Mouse (Mus musculus) mouse trophoblast stem cell (cell line): Measurements from ENCODE around the gene Slc34a1.

Experiments
- in situ Hi-C, 2 experiments: fragments of 300-500 bp; cut with MseI, MboI; formaldehyde crosslinking; loops; 2 replicates in 1 of 2; 3 replicates in 1 of 2; pipeline ENCODE4 v1.15.1; 2025

The Slc34a1 gene

DNA sequence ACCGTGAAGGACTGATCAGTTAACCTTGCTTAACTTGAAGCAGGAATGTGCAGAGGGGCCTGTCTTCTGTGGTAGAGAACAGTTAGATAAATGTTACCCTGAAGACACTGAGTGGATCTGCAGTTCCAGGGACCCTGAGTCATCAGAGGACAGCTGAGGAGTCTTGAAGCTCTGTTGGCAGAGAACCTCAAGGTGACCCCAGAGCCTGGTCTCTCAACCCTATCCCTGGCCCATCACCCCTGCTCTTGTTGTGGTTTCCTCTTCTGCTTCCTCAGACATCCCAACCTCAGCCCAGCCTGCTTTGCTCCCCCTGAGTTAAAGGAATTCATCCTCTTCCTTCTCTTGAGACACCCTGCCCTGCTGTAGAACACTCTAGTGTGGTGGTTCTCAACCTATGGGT lies at the start of gene Slc34a1:
TSS of gene Slc34a1 (plus strand) at position 100 of the 400 bp plus-strand sequence.
- in situ Hi-C loops, result no loop called here

DNA sequence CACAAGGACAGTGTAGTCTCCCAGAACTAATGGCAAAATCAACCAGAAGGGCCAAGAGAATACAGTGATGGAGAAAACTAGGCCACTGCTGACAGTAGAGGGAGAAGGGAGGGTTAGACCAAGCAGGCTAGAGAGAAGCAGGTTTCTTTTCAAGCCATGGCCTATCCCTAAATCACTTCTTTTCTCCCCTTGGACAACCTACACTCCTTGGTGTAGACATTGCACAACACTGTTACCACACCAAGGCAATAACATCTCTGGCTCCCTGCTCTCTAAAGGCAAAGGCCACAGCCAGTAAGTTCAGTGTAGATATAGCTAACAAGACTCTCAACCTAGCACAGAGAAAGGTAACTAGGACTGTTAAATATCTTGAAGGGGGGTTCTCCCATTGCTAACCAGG lies 36.8 kb upstream of the Slc34a1 start:
- in situ Hi-C loops, result no loop called here

DNA sequence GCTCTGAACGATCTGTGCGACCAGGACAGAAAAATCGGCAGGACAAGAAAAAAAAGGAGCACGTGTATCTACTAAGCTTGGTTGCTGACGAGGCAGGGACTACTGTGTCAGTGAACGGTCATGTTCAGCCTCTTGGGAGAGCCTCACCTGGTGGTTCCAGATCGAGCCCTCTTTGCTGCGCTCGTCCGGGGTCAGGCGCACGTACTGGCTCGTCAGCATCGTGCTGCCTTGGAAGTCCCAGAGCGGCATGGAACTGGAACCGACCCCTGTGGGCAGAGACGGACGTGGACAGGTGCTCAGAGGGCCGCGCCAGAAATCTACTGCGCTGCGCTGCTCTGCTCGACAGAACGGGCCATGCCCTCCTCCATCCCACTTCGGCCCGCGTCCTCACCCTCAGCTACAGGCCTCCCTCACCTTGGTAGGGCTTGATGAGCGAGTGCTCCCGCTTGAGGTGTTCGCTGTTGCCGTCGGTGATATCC lies 36.0 kb upstream of the Slc34a1 start:
- in situ Hi-C loops, result no loop called here

DNA sequence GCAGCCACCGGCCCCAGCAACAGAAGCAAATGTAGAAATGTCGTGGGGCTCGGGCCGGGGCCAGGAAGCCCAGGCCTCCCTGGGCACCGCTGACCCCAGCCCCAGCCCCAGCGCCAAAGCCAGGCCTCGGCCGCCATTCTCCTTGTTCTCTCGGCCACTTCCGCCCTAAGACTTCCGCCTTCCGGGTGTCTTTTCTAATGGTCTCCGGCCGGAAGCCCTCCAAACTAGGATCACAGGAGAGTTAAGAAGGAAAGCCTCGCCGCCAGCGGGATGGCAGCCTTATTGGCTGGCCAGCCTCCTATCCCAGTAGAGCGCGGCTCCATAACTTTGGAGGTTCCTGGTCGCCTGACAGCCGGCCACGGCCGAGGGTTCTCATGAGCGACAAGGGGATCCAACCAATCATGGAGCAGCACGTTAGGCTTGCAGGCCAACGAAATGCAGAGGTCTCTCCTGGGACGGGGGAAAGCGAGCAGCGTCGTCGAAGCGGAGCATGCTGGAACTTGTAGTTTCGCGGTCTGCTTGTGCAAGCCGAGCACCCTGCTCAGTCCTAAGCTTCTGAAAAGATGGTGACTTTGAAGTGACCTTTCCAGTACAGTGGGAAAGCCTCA lies 35.4 kb upstream of the Slc34a1 start, which contains the start of gene Lman2:
TSS of gene Lman2 (minus strand) at position 331 of the 608 bp plus-strand sequence.
- in situ Hi-C loops, result no loop called here

DNA sequence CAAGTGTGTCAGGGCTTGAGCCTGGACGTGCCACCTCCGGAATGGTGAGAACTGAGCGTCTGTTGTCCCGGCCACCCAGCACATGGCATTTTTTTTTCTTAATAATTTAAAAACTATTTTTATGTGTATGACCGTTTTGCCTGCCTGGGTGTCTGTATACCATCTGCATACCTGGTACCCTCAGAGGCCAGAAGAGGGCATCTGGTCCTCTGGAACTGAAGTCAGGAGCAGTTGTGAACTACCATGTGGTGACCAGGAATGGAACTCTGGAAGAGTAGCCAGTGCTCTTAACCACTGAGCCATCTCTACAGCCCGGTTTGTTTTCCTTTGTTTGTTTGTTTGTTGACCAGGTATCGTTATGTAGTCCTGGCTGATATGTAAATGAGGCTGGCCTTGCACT lies 29.6 kb upstream of the Slc34a1 start:
- in situ Hi-C loops, result no loop called here

DNA sequence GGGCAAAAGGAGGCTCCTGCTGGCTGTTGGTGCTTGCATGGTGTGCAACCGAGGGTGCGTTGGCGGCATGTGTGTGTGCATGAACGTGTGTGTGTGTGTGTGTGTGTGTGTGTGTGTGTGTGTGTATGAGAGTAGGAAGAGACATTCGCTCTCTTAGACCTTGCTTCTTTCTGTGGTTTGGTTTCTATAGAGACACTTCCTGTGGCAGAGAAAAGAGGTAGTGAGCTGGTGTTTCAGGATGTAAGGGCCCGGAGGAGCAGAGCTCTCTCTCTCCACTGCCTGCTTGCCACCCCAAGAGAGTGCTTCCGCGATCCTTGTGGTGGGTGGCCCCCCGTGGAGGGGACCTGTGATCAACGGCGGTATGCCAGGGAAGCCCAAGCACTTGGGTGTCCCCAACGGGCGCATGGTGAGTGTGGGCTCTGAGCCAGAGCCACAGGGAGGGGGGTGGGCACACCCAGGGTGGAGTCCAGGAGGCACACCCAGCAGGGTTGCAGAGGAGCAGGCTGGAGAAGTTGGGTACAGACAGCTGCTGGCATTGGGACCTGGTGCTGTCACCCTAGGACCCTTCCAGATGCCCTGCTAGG lies 28.4 kb upstream of the Slc34a1 start, which contains the start of gene Rgs14:
TSS of gene Rgs14 (plus strand) at position 202 of the 584 bp plus-strand sequence.
- in situ Hi-C loops, result no loop called here

DNA sequence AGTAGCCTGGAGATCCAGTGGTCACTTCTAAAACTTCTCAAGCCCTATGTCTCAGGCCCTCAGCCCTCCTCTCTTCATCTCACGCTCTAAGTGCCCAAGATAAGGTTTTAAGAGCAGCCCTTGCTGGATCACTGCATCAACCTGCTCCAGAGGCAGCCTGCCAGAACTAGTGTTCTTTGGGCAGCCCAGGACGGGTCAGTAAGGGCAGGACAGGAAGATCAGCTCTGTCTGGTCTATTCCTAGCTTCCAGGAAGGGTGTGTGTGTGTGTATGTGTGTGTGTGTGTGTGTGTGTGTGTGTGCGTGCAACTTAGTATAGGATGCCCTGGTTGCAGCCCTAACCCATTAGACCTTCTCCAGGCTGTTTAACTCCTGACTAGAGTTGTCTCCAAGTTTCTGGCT lies 27.8 kb upstream of the Slc34a1 start:
- in situ Hi-C loops, result no loop called here

DNA sequence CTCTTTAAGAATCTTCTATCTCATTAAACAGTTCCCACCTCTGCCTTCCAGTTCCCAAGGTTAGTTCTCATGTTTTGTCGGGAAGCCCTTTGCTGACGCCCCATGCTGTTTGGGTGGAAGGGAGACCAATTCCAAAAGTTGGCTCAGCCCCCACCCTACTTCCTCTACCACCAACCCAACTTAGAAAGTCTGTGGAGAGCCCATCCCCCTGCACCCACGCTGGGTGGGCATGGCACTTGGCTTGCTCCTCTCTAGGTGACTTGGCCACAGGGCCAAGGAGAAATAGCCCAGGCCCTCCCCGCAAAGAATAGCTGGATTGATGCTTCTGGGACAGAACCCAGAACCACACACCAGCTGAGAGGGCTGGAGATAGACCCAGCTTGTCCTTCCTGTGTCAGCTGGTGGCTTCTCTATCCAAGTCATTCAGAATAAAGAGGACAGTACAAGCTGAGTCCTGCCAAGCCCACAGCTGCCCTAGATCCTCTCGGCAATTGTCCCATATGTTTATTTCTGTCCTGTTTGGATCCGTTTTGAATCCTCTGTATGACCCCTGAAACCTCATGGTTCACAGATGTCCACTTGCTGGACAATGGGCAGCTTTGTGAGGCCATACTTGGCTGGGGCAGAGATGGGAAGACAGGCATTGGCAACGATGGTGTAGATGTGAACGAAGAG lies 26.8 kb upstream of the Slc34a1 start:
- in situ Hi-C loops, result no loop called here

DNA sequence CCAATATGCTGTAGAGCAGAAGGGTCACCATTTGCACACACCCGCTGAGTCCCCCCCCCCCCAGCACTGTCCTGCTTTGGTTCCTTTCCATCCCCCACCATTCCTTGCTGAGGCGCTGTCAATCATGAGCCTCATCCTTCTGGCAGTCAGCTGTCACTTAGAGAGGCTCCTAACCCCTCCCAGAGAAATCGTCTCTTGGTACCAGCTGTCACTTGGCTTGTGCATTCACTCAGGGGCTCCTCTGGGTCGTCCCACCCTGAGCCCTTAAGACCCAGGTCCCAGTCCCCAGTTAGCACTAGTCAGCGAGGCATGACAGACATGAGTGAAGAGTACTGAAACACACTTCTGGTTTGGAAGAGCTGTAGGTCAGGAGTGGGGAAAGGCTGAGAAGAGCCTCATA lies 26.2 kb upstream of the Slc34a1 start:
- in situ Hi-C loops, result no loop called here

DNA sequence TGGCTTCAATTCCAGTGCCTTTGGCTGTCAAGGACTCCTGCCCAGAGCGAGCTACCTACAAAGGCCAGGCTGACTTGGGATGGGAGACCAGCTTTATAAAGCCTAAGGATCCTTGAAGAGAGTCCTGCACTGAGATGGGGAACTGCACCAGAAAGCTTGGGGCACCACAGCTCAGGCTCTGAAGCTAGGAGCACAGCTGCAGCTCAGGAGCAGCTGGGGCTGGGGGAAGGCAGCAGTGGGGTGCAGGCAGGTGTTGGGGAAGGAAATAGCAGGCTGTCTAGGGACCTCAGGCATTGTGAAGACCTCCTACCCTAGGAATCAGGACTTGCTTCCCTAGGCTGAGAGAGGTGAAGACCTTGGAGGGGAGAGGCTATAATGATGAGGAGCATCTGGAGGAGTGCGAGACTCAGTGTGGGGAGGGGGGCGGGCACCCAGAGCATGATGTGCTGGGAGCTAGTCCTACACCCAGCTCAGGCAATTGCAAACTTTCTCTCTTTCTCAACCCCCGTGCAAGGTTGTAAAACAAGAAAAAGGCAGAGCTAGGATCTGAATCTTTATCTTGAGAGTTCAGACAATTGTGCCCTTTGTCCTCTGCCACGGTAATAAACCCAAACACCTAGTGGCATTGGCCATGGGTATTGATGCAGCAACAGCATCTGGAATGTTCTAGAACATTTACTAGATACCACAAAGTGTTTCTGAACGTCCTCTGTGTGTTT lies 23.6 kb upstream of the Slc34a1 start:
- in situ Hi-C loops, result no loop called here

DNA sequence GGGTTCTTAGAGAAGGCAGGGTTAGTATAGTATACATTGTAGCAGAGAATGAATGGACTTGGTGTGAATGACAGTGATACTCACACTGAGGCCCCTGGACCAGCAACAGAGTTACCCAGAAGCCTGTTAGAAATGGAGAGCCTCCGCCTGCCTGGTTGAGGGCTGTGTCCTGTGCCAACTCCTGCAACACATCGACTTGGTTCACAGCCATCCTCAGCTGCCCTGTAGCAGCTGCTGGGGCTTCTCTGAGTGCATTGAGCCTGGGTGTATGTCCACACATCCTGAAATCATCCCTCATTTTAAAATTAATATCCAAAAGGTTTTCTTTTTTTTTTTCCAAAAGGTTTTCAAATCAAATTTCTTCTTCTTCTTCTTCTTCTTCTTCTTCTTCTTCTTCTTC lies 22.1 kb upstream of the Slc34a1 start:
- in situ Hi-C loops, result no loop called here

DNA sequence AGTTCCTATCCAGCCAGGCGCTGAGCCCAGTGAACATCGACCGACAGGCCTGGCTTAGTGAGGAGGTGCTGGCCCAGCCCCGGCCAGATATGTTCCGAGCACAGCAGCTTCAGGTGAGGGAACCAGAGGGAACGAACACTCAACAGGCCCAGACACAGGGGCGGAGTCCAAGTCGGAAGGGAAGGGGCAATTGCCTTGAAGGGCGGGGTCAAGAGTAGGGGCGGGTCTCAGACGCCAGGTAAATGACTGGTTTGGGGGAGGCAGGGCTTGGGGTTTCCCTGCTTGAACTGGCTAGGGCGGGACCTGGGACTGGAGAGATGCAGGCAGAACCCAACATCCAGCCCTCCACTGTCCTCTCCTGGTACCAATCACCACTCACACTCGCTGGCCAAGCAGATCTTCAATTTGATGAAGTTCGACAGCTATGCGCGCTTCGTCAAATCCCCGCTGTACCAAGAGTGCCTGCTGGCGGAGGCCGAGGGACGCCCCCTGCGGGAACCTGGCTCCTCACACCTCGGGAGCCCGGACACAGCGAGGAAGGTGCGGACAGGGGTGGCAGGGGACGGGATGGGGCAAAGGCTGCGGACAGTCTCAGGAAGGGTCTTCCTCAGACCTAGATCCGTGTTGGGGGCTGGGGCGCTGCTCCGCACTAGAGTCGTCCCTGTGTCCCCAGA lies 18.9 kb upstream of the Slc34a1 start:
- in situ Hi-C loops, result no loop called here

DNA sequence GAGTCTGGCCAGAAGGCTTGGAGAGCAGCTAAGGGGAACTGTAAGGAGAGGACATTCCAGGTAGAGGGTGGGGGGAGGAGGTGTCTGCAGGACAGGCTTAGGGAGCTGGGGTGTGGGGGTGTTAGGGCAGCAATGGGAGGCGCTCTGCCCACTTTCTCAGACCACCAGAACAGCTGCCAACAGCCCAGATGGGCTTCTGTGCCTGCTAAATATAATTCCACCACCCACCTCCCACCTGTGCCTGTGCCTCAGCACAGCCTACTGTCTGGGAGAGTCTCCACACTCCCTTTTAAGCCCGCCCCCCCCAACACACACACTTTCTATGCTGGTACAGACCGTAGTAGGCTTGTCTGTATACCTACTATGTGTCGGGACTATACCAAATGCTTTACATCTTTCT lies 16.2 kb upstream of the Slc34a1 start:
- in situ Hi-C loops, result no loop called here

DNA sequence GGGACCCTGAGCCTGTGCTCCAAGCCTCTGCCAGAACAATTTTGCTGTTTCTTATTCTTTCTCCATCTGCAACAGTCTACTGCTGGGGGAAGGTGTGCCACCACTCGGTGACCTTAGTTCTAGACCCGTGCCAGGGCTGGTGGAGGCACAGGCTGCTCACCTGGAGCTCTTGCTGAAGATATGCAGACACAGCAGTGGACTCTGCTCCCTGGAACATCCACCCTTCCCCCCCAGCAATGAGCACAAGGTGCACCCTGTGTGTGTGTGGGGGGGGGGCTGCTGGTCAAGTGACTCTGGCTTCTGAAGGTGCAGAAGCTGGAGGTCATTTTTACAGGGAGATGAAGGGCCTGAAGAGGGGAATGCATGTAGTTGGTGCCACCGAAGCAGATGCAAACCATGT lies 7.3 kb upstream of the Slc34a1 start:
- in situ Hi-C loops, result no loop called here

DNA sequence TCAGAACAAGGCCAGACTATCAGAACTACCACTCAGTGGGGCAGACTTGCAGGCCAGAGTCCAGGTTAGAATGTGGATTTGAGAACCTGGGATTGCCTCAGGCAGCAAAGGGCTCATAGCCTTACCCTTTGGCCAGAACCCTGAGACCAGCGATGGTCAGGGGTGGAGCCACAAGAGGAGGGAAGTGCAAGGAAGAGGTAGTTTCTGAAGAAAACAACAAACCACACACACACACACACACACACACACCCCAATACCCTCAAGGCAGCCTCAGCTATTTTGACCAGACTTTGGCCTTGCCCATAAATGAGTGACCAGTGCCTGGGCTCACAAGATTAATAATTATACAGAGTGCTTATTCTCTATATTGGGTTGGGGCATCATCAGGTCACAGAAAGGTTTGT lies 6.4 kb upstream of the Slc34a1 start:
- in situ Hi-C loops, result no loop called here

DNA sequence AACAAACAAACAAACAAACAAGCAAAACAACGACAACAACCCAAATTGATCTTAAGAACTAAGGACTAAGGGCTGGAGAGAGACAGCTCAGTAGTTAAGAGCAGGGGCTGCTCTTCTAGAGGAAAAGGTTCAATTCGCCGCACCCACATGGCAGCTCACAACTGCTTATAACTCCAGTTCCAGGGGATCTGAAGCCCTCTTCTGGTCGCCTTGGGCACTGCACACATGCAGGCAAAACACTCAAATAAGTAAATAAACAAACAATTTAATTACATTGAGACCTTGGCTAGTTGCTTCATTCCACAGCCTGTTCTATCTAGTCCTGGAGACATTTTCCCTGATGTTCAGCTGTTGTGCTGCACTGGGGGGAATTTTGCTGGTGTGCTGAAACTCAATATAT lies 5.1 kb upstream of the Slc34a1 start:
- in situ Hi-C loops, result no loop called here

DNA sequence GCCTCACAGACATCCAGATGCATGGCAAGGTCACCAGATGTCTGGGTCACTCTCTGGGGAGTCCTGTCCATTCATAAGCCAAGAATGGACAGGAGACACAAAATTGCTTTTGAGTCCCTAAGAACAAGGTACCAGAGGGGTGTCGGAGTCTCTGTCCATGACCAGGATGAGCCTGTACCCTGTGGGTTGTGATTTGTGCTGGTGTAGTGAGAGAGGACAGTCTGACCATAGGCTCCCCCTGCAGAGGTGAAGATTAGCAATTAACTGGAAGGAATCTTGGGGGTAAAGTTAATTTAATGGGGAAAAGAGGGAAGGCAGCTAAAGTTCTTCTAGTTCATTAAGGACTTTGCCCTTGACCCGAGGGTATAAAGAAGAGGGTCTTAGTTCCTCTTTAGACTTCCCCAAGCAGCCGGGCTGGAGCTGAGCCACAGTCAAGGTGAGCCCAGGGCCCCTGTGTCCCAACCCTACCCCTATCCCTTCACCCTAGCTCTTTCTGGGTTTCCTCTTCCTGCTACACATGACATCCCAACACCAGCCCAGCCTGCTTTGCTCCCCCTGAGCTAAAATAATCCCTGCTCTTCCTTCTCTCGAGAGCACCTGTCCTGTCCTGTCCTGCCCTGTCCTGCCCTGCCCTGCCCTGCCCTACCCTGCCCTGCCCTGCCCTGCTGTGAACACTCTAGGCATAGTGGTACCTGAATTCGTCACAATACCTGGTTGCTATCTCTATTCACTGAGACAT lies 1.5 kb downstream of the Slc34a1 start:
- in situ Hi-C loops, result no loop called here

DNA sequence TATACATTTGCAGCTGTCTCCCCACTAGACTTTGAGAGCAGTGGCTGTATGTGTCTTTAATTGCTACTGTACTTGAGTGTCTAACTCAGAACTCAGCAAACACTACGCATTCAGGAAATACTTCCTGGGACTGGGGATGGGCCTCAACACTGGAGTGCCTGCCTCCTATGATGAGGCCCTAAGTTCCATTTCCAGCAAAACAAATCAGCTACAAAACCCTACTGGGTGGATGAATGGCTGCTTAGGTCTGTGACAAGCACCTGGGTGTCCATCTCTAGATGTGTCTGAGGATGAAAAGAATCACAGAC lies 2.0 kb downstream of the Slc34a1 start:
- in situ Hi-C loops, result no loop called here

DNA sequence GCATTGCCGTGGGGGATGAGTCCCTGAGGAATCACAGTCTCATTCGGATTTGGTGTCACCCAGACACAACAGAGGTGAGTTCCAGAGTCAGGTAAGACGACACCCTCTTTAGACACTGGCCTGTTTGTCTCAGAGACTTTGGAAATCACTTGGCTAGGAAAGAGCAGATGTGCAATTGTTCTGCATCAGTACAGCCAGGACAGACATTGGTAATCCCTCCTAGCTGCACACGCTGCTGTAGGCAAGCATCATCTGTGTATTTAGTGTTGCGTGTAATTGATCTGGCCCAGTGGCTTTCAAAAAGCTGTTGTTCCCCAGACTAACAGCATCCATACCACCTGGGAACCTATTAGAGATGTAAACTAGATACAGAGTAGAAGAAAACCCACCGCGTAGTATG lies 5.3 kb downstream of the Slc34a1 start:
- in situ Hi-C loops, result no loop called here

DNA sequence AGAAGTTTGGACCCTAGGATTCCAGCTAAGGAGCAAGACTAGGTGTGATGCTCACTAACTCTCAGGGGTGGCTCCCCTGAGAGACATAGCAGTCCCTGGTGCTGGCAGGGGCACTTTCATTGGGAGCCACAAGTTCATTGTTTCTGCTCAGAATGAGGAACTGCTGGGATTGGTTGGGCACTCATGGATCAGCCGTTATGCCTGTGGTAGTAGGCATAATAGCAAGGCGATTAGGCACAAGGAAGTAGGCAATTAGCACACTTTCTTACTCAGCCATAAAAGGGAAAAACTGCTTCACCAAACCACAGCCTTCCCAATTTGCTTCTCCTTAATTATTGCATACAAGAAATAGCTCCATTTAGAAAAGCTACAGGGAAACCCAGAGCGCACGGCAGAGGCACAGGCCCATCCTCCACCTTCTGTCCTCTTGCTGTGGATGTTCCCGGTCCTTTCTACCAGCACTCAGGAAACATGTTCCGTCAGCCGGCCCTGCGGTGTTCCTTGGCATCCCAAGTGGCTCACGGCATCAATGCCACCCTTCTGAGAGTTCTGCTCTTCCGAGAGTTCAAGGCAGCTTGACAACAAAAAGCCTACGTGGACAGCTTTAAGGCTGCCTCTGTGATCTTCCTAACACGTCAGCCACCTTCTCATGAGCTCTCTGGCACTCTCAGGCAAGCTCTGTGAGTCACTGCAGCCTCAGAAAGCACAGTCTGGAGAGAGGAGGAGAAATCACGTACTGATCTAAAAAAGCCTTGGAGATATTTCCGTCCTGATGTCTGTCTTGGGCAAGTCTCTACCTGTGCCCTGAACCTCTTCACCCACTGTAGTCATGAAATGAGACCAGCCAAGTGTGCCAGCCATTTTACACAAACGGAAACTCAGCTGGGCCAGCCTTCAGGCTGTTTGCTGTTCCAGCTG lies 6.2 kb downstream of the Slc34a1 start:
- in situ Hi-C loops, result no loop called here
